Mouse (Mus musculus) layer of hippocampus, adult 18-20 months (tissue): ENCODE results near the gene Epn3. TPM values are rescaled to one million over a fixed set of nuclear protein-coding genes. Genes with fewer than 3 reads are reported as not detected.
A peak's percentile ranks its signal among the peaks of the same experiment; 100 is the strongest.

Experiments
- DNase-seq, 2 experiments: peaks; one replicate each; pipeline ENCODE4 v3.0.0; 2022; ENCODE audit warnings: low spot score in 2 of 2
- total RNA-seq, 2 experiments: library from RNA; stranded (reverse); gene quantifications; 2 replicates each; pipeline ENCODE4 v1.2.3; 2021

The Epn3 gene
- total RNA-seq, 2 experiments from 2014 or later: 2.1 to 2.2 TPM

DNA sequence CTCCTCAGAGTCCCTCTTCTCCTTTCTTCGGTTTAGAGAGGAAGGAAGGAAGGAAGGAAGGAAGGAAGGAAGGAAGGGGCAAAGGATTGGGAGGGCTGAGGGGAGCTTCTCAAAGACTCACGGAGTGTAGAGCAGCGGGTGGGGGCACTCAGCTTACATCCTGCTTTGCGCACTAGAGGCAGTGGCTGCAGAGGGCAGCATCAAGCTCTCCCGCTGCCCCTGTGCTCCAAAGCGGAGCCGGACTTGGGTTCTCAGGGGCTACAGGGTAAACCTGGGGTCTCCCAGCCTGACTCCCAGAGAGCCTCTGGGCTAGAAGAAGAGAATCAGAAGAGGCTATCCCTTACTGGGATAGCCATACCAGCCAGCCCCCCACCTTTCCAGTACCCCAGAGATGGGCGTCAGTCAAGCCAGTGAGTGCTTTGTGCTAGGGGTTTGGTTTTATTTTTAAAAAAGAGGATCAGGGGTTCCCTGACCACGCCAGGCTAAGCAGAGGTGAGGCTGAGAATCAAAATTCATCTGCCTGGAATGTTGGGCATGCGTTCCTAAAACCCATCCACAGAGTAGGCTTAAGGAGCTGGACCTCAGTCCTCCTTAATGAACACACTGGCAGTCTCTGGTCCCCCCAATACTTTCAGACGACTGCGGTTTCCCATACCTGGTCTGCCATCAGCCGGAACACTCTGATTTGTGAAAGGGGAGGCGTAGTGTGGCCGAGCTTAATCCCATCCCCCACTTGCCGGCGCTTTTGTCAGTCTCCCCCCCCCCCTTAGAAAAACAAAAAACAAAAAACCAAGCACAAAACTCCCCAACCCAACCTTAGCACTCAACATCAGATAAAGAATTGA, 27.8 kb downstream of the Epn3 start:
- no peak for DNase-seq

DNA sequence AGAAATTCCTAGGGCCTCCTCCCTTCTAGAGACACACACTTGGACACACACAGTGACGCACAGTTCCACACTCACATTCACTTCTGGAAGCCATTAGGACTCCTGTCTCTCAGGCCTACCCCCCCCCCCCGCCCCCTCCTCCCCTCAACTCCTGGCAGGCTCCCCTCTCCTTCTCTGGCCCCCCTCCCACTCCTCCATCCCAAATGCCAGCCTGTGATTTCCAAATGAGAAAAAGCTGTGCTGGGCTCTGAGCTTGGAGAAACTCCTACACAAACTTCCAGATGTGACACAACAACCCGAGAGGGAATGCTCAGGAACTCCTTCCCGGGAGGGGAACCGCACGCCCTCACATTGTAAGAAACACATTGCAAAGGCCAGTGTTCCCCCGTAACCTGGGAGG, 29.4 kb downstream of the Epn3 start:
- DNase-seq: no peak

DNA sequence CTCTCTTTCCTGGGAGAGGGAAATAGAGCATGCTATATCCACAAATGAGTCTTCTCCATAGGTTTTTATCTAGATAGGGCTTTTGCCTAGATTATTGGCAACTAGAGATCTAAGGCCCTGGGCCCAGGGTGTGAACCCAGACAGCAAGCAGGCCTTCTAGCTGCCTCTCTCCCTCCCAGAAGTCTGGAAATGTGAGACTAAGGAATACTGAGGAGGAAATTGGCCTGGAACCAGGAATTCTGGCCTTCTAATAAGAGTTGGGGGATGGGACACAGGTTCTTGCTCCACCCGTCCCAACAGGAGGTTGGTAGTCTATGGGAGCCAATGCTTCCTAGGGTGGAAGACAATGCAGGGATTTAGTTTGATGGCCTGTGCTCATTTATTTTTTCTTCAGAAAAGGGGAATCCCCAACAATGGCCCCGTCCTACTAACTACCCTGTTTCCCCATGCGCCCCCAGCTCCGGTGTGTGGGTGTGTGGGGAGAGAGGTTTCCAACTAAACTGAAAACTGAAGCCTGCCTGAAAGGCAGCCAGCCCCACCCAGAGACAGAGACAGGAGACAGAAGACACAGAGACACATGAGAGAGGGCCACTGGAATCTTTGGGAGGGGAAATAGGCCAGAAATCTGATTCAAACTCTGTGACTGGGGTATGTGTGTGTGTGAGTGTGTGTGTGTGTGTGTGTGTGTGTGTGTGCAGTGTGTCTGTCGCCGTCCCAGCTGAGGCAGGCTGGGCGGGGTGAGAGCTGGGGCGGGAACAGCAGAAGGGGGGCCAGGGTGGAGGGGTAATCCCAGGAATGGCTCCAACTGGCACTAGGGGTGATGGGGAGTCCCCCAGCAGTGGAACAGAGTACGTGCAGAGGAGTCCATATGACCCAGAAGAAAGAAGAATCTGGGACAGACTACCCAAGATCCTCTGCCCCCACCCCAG, 30.4 kb downstream of the Epn3 start:
- DNase-seq: no peak

DNA sequence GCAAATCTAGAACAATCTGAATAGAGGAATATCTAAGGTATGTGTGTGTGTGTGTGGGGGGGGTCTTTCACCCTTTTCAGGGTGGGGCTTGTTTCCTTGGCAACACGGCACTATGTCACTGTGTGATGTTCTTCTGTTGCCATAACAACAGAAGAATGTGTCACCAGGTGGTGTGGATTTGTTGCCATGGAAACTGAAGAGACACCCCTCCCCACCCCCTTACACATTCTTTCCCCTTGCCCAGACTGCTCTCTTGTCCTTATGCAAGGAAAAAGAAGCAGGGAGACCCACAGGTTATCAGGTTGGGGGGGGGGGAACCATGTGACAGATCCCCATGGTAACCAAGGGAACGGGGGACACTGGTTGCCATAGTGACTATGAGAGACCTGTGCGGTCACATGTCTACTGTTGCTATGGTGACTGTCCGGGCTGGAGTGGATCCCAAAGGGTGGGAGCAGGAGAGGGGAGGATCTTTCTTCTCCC, 31.2 kb downstream of the Epn3 start:
- DNase-seq: peak; percentile 76 to 81

DNA sequence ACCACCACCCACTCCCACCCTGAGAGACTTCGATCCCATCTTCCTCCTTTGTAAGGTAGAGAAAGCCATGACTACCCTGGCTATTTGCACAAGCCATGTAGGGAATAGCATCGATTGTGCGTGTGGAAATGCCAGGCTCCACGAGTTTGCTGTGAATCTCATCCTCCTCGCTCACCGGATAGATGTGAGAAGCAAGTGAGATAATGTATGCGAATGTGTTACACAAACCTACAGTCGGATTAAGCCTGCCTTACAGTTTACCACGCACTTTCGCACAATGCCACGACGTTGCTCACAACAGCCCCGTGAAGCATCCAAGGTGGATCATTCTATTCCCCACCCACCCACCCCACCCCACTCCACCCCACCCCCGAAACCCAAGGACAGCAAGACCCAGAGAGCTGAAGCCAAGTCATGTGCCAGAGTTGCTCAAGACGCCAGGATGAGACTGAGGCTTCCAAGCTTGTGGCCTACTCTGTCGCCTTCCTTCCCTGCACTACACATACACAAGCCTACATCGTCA, 33.4 kb downstream of the Epn3 start:
- DNase-seq: no peak

DNA sequence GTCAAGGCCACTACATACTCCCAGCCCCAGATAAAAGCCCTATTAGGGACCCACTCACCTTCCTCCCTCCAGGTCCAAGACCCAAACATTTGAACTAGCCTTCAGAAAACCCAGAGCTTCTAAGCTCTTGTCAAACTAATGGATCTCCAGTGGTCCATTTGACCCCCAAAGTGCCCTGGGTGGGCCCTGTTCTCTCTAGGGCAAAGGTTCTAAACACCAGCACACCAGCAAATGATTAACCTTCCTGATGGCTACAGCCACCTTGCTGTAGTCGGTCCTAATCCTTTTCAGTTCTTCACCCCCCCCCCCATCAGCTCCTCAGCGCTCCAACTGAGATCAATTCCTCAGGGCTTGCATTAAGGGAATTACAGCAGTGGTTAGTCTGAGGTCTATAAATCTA, 35.6 kb downstream of the Epn3 start:
- DNase-seq: no peak

DNA sequence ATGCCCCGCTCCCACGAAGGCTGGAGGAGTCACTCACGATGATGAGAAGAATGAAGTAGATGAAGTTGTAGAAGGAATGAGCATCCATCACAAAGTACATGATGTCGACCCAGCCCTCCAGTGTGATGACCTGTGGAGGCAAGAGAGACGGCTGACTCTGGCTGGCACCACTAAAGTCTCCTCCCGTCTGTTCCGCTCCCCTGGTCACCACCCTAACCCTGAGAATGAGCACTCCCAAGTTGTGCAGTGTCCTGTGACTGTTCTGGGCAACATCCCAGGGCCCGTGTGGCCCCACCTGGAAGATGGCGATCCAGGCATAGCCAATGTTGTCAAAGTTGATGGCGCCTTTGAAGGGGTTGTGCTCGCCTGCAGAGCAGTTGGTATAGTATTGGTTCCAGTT, 37.9 kb downstream of the Epn3 start:
- DNase-seq: no peak

DNA sequence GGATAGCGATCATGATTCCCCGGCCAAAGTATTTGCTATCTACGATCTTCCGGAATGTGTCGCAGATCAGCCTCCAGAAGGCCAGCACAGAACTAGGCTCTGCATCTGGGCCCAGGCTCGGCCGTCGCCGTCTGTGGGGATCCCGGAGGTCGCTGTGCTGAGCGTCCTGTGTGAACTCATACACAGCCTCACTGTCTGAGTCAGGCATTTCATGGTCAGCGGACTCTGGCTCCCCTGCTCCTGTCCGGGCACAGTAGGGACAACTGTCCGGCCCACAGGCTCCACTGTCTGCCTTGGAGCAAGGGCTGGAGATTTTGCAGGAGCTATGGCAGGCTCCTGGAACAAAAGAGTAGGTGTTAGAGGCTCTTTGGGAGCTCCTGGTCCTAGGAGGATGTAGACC, 42.8 kb downstream of the Epn3 start:
- DNase-seq: no peak

DNA sequence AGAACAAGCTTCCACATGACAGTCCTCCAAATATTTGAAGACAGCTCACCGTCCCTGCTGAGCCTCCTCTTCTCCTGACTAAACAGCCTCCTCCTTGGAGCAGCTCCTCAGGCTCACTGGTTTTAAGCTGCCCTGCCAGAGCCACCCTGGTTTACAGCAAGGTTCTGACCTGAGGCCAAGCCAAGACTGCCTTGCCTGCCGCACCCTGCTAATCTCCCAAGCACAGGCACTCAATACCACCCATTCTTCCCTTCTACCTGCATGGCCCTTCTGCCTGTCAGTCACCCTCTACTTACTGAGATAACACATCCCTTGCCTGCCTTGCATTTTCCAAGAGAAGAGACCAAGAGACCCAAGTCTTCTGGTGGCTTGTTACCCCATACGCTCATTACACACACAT, 43.4 kb downstream of the Epn3 start:
- DNase-seq: no peak

DNA sequence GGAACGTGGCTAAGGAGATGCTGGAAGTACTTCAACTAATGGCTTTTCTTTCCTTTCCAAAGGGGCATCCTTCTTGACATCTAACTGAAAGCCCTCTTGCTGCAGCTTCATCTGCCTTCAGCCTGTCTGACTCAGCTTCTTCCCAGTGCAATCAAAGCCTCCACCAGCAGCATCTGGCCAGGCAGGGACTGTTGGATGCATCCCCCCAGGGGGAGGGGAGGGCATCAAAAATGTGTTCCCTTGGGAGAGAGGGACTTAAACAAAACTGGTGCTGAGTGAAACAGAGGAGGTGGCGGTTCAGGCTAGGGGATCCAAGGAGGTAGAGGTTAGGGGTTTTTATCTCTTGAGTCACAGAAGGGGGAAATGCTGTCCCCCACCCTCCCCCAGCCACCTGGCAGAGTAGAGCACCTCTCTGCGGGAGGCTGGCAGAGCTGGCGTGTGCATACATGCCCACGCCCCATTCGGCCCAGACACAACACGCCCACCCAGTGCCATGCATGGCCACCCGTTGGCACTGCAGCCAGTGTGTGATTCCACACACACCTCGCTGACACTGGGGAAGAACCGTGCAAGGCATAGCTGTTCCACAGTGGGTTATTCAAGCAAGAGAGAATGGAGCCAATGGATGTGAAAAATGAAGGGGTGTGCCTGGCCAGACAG, 44.5 kb downstream of the Epn3 start:
- no peak for DNase-seq

DNA sequence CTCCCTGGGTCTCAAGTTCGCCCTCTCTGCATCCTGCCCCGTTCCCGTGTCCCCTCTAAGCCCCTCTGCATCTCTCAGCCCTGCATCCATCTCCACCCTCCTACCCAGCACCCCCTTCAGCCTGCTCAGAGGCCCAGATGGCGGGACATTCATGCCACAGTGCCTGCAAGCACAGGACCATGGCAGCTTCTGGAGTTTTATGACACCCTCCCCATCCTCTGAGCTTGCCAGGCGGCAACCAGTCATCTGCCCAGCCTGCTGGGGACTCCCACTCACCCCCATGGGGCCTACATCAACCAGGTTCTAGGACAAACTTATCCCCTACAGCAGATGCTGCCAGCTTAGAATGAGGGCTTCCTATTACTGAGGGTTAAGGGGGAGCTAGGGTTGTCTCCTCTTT, 45.0 kb downstream of the Epn3 start:
- peak; percentile 63 to 66 for DNase-seq

DNA sequence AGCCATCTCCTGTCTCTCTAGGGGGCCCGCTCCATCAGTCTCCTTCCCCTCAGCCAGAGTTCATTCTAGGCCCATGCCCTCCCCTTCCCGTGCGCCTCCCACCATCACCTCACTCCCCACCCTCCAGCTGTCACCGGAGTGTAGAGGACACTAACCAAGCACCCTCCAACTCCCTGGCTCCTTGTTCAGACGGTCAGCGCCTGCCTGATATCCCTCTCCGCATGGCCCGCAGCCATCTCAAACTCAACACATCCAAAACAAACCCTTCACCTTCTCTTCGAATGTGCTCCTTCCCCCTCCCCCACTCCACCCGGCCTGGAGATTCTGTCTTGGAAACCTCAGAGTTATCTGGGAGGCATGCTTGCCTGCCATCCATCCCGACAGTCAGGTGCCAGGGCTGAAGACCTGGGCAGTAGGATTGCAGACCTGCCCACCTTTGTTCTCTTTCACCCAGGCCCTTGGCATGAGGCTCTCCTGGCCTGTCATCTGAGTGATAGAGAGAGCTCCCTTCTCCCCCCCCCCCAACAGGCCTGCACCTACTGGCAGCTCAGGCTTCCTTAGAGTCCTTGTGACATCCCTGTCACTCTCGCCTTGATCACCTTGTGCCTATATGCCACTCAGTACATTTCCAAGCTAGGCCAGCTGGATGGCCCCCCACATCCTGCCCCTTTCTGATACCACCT, 48.5 kb downstream of the Epn3 start:
- no peak for DNase-seq

DNA sequence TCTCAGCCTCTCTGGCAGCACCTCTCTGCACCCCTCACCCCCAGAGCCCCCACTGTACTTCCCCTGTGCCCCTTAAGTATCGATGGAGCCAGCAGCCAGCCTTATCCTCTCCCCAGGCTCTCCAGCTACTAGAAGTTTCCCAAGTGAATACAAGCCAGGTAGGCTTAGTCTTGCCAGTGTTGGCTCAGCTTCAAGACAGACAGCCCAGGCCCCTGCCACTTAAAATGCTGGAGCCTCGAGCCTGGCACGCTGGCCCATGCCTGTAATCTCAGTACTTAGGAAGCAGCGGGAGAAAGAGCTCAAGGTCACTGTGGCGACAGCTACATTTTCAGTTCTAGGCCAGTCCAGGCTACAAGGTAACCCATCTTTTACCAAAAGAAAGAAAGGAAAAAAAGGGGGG, 49.9 kb downstream of the Epn3 start:
- no peak for DNase-seq

DNA sequence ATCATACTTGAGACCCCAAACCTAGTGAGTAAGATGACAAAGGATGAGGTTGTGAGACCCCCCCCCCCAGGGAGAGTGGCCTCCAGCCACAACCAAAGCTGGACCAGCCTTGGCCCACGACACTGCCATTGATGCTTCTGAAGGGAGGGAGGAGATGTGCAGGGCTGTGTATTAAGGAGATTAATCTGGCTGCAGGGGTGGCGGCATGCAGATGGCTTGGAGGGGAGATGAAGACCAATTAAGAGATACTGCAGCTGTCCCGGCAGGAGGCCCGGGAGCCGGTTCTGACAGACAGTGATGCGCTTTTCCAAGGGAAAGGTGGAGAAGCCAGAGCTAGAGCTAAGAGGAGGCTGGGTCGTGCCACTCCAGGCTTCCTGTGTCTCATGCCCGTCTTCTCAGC, 50.5 kb downstream of the Epn3 start:
- DNase-seq: no peak

DNA sequence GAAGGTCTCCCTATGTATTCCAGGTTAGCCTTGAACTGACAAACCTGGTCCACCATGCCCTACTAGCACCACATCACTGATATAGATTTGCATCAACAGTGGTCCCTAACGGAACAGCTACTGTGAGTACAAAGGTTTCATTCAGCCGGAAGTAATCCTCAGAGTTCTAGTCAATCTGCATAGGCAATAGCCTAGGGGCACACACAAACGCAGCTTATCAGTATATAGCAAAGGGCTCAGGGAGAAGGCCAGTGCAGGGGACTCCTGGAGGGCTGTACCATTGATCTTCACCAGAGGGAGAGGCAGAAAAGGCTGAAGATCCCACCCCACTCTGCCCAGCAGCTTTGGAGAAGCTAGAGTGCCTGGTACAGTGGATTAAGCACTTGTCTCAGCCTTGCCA, 52.8 kb downstream of the Epn3 start:
- DNase-seq: no peak

DNA sequence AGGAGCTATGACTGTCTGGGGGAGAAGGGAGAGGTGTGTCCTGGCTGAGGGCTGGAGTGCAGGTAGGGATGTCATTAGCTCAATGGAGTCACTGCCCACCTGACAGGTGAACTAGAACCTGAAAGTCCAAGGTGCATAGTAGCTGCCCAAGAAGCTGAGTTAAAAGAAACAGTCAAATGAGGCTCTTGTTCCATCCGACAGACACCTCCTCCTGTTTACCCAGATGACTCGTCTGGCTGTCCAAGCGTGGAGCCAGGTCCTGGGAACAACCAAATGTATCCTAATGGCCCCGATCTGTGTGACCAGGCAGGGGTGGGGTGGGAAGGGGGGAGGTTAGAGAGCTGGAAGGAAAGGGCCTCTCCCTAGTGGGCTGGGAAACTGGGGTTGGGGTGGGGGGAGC, 54.5 kb downstream of the Epn3 start:
- DNase-seq: no peak

DNA sequence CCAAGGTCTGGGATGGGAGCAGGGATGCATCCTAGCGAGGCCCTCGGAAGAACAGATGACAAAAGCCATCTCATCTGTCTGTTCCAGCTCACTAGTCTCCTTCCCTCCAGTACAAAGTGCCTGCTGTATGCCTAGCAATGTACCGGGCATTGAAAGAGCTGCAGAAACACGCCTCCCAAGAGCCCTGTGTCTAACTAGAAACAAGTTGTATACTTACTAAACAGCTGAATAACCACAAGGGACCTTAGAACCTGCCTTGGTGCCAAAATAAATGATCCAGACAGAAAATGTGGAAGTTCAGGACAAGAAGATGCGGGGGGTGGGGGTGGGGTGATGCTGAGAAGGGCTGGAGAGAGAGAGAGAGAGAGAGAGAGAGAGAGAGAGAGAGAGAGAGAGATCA, 54.9 kb downstream of the Epn3 start:
- no peak for DNase-seq

DNA sequence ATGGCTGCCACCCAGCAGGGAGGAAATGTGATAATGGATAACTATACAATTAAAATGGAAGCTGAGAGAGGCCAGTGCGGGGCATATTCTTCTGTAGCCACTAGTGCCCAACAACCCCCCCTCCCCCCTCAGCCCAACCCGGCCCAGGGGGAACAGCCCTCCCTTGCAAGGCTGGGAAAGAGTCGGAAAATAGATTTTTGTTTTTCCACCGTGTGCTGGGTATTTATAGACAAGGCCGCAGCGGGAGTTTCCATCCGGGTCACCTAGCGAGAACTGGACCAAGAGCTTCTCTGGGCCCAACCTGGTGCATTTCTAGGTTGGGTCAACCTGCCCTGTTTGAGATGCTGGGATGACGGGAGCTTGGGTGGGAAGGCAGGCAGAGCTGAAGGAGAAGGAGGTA, 58.0 kb downstream of the Epn3 start:
- no peak for DNase-seq

DNA sequence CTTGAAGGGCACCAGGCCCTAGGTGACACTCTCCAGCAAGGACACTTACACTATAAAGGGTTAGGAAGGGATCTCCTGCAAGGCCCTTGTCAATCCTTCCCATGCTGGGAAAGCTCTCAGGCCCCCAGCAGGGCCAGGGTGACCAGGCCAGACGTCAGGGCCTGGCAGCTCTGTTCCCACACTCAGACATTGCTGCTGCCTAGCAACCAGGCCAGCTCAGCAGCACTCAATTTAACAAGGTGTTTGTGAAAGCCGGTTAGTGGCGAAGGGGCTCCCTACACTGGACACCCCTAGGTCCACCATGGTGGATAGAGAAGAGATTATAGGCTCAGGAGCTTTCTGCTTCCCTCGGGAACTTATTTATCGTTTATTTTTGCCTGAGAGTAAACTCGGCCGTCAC, 58.7 kb downstream of the Epn3 start:
- no peak for DNase-seq

DNA sequence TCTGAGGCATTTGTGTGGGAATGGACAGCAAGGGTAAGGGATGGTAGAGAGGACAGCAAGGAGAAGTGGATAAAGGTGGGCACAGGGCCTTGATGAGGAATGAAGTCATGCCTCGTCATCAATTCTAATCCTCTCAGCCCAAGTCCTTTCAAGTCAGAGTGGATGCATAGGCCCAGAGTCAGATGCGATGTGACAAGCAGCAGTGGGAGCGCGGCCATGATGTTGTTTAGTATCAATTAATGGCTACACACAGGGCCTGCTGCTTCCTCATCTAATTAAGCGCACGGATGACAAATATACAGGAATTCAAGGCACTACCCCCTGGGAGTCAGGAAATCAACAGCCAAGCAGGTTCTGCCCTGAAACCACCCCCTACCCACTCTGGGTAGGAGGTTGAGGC, 59.4 kb downstream of the Epn3 start:
- DNase-seq: no peak
